ENCODE assay signal across 8 mouse cellular contexts in genomic region chr1:60566631-60567311, GRCm38 (mm10). TPM values are rescaled to one million over a fixed set of nuclear protein-coding genes. Genes with fewer than 3 reads are reported as not detected.
DNase-seq lines count a peak whose midpoint lies in the region; ATAC-seq and TF ChIP-seq lines count a peak whose summit lies in the region.

Raph1 (minus strand) TSS chr1:60567104.

- TF ChIP-seq POLR2A in bone marrow macrophage, adult 2 months (IDR thresholded peaks at IDR 0.05; ENCODE audit: borderline replicate concordance, low read depth, low read length) = no peak
- peak; percentile 80 for TF ChIP-seq POLR2A in embryonic fibroblast, embryonic 13.5 days (IDR thresholded peaks at IDR 0.05; ENCODE audit: low read depth, low read length)
- TF ChIP-seq POLR2A in liver, adult 2 months (IDR thresholded peaks at IDR 0.05; ENCODE audit: extremely low read depth, insufficient read depth, low read length) = peak; percentile 94
- peak; percentile 57 for TF ChIP-seq POLR2A in myocyte (IDR thresholded peaks at IDR 0.05; ENCODE audit: insufficient read length, low read depth)

- DNase-seq in 416B (ENCODE audit: low read depth) = peak; percentile 73
- peak; percentile 92 for DNase-seq in kidney, postnatal 0 days (ENCODE audit: low spot score)
- DNase-seq in liver, adult 2 months (ENCODE audit: extremely low read depth, low read depth, low spot score) = peak; percentile 63
- DNase-seq in splenic B cell, adult 2 months (ENCODE audit: low read depth, low spot score) = peak; percentile 47

- peak within 1 kb of the TSS; percentile 76 for H3K4me2 ChIP-seq in heart, embryonic 12.5 days
- H3K4me2 ChIP-seq in kidney, postnatal 0 days (ENCODE audit: low read length) = peak within 1 kb of the TSS; percentile 85
- H3K4me2 ChIP-seq in myocyte (ENCODE audit: low read depth) = peak within 1 kb of the TSS; percentile 89

- H3K4me1 ChIP-seq in bone marrow macrophage, adult 2 months (ENCODE audit: control insufficient read depth, insufficient read depth, low read length) = peaks cover 4% of the 10 kb centered on the region
- no peaks in the 10 kb centered on the region for H3K4me1 ChIP-seq in embryonic fibroblast, embryonic 13.5 days (ENCODE audit: control insufficient read depth, insufficient read depth, low read length)
- peaks cover 12% of the 10 kb centered on the region for H3K4me1 ChIP-seq in heart, embryonic 12.5 days (replicated peaks)
- H3K4me1 ChIP-seq in kidney, postnatal 0 days (replicated peaks; ENCODE audit: insufficient read depth, low read length) = 0 out of 2 replicates have a peak, but pooled peaks cover 3% of the 10 kb centered on the region
- peaks cover 14% of the 10 kb centered on the region for H3K4me1 ChIP-seq in liver, adult 2 months (ENCODE audit: control insufficient read depth, insufficient read depth, low read length)

- no peaks in the 10 kb centered on the region for H3K9me3 ChIP-seq in heart, embryonic 12.5 days (replicated peaks)
- no peaks in the 10 kb centered on the region for H3K9me3 ChIP-seq in kidney, postnatal 0 days (replicated peaks; ENCODE audit: low read length)

- peak within 1 kb of the TSS; percentile 81 for H3K4me3 ChIP-seq in bone marrow macrophage, adult 2 months (ENCODE audit: insufficient read depth, low read length)
- H3K4me3 ChIP-seq in embryonic fibroblast, embryonic 13.5 days (ENCODE audit: insufficient read depth, low read length) = peak within 1 kb of the TSS; percentile 96
- H3K4me3 ChIP-seq in heart, embryonic 12.5 days = peak within 1 kb of the TSS; percentile 88
- peak within 1 kb of the TSS; percentile 90 for H3K4me3 ChIP-seq in kidney, postnatal 0 days (replicated peaks; ENCODE audit: low read depth, low read length)
- H3K4me3 ChIP-seq in liver, adult 2 months (ENCODE audit: insufficient read depth, low read depth, low read length) = peak within 1 kb of the TSS; percentile 99
- peak within 1 kb of the TSS; percentile 49 for H3K4me3 ChIP-seq in myocyte

- no peaks in the 10 kb centered on the region for H3K27me3 ChIP-seq in heart, embryonic 12.5 days (replicated peaks)
- H3K27me3 ChIP-seq in kidney, postnatal 0 days (ENCODE audit: insufficient read depth, low read length) = no peaks in the 10 kb centered on the region
- no peaks in the 10 kb centered on the region for H3K27me3 ChIP-seq in liver, adult 2 months (ENCODE audit: control insufficient read depth, insufficient read depth, low read length)
- H3K27me3 ChIP-seq in myocyte (ENCODE audit: control insufficient read depth, insufficient read depth, insufficient read length) = no peaks in the 10 kb centered on the region
- peaks cover 4% of the 10 kb centered on the region for H3K27me3 ChIP-seq in splenic B cell, adult 2 months (ENCODE audit: control insufficient read depth, insufficient read depth, low read length, poor library complexity, severe bottlenecking)

- H3K9ac ChIP-seq in heart, embryonic 12.5 days = peak within 1 kb of the TSS; percentile 99
- H3K9ac ChIP-seq in kidney, postnatal 0 days (ENCODE audit: low read depth, low read length) = peak within 1 kb of the TSS; percentile 94
- H3K9ac ChIP-seq in liver, adult 2 months (ENCODE audit: low read depth, low read length) = peak within 1 kb of the TSS; percentile 100

- peaks cover 6% of the 10 kb centered on the region; the same call in 1 of the 2 replicates for H3K36me3 ChIP-seq in heart, embryonic 12.5 days
- H3K36me3 ChIP-seq in kidney, postnatal 0 days (ENCODE audit: insufficient read depth, low read length) = 0 out of 2 replicates have a peak, but pooled peaks cover 5% of the 10 kb centered on the region
- no peaks in the 10 kb centered on the region for H3K36me3 ChIP-seq in liver, adult 2 months (ENCODE audit: control insufficient read depth, insufficient read depth, low read length)
- no peaks in the 10 kb centered on the region for H3K36me3 ChIP-seq in myocyte (ENCODE audit: control insufficient read depth, insufficient read depth)
- no peaks in the 10 kb centered on the region for H3K36me3 ChIP-seq in splenic B cell, adult 2 months (ENCODE audit: control insufficient read depth, insufficient read depth, low read length, poor library complexity, severe bottlenecking)

- peak; percentile 98 for ATAC-seq in heart, embryonic 12.5 days (ENCODE audit: insufficient number of reproducible peaks, low FRiP score)
- peak; percentile 97 for ATAC-seq in kidney, postnatal 0 days (replicated peaks; ENCODE audit: low FRiP score, low read depth)

- under 1% methylated on average over 74 of the region's 92 CpGs for WGBS in heart, embryonic 12.5 days
- WGBS in kidney, postnatal 0 days = under 1% methylated on average over 46 of the region's 92 CpGs
- WGBS in liver, adult 2 months = 4% methylated on average over 90 of the region's 92 CpGs

- peak within 1 kb of the TSS; percentile 71 for H3K27ac ChIP-seq in bone marrow macrophage, adult 2 months (ENCODE audit: insufficient read depth, low read depth, low read length)
- peak within 1 kb of the TSS; percentile 98 for H3K27ac ChIP-seq in embryonic fibroblast, embryonic 13.5 days (ENCODE audit: insufficient read depth, low read length)
- H3K27ac ChIP-seq in heart, embryonic 12.5 days (ENCODE audit: poor library complexity, severe bottlenecking) = peak within 1 kb of the TSS; percentile 98
- H3K27ac ChIP-seq in kidney, postnatal 0 days = peak within 1 kb of the TSS; percentile 95
- peak within 1 kb of the TSS; percentile 99 for H3K27ac ChIP-seq in liver, adult 2 months (replicated peaks; ENCODE audit: insufficient read depth, low read depth, low read length)

- no peak for TF ChIP-seq CTCF in bone marrow macrophage, adult 2 months (IDR thresholded peaks at IDR 0.05; ENCODE audit: low read depth, low read length)
- TF ChIP-seq CTCF in embryonic fibroblast, embryonic 13.5 days (IDR thresholded peaks at IDR 0.05; ENCODE audit: borderline replicate concordance, insufficient read depth, low read length) = no peak
- TF ChIP-seq CTCF in kidney, postnatal 0 days (IDR thresholded peaks at IDR 0.05; ENCODE audit: low read depth) = no peak
- TF ChIP-seq CTCF in liver, adult 2 months (IDR thresholded peaks at IDR 0.05; ENCODE audit: low read depth, low read length) = peak; percentile 10; the same call in 1 of the 2 replicates

- H3K79me2 ChIP-seq in liver, adult 2 months (ENCODE audit: control insufficient read depth, insufficient read depth, low read length) = peaks cover 20% of the 10 kb centered on the region; the same call in 1 of the 2 replicates
- H3K79me2 ChIP-seq in myocyte (ENCODE audit: control insufficient read depth, insufficient read depth) = peaks cover 42% of the 10 kb centered on the region

- peak within 1 kb of the TSS; percentile 89 for H3ac ChIP-seq in myocyte (ENCODE audit: control insufficient read depth, insufficient read length)

TF ChIP-seq in myocyte, 11 proteins besides CTCF, POLR2A, EP300 and RAD21:
- no peak for TF ChIP-seq USF1 (IDR thresholded peaks at IDR 0.05; ENCODE audit: low read depth)
- no peak for TF ChIP-seq SRF (IDR thresholded peaks at IDR 0.05; ENCODE audit: control insufficient read depth, insufficient read length, low read depth)
- TF ChIP-seq E2F4 (IDR thresholded peaks at IDR 0.05; ENCODE audit: insufficient read depth) = no peak
- TF ChIP-seq TCF3 (IDR thresholded peaks at IDR 0.05; ENCODE audit: insufficient read length, low read depth) = peak; percentile 11
- no peak for TF ChIP-seq REST (IDR thresholded peaks at IDR 0.05; ENCODE audit: insufficient read depth, insufficient read length)
- TF ChIP-seq POLR2AphosphoS2 (IDR thresholded peaks at IDR 0.05; ENCODE audit: insufficient read length, low read depth) = peak; percentile 33
- TF ChIP-seq TCF12 (IDR thresholded peaks at IDR 0.05; ENCODE audit: insufficient read depth, poor library complexity, severe bottlenecking) = no peak
- TF ChIP-seq MYOG (IDR thresholded peaks at IDR 0.05; ENCODE audit: control insufficient read depth in 1 of 3, insufficient read depth in 1 of 3, insufficient read length in 2 of 3, low read depth in 2 of 3) = peak in 1 of 3 experiments; percentile 21
- TF ChIP-seq CEBPB (IDR thresholded peaks at IDR 0.05; ENCODE audit: insufficient read depth, poor library complexity, severe bottlenecking) = no peak
- TF ChIP-seq MYOD1 (IDR thresholded peaks at IDR 0.05; ENCODE audit: control insufficient read depth in 1 of 3, insufficient read length in 2 of 3, low read depth in 2 of 3) = peak in 1 of 3 experiments; percentile 34
- TF ChIP-seq MAX (IDR thresholded peaks at IDR 0.05; ENCODE audit: low read depth) = no peak

RNA-seq across cellular contexts. Expression of gene Raph1, which starts in this region (rescaled TPM):
- polyA plus RNA-seq in bone marrow macrophage, adult 2 months (2012; ENCODE audit: insufficient read depth, insufficient read length, missing spikeins) = 45.4 and 67.6 TPM in 2 replicates
- polyA plus RNA-seq in embryonic fibroblast, embryonic 13.5 days (2011; ENCODE audit: insufficient read length, low read depth, missing spikeins) = 43.5 and 88.2 TPM in 2 replicates
- 72.9 and 76.5 TPM in 2 replicates for polyA plus RNA-seq in heart, embryonic 12.5 days (2016; fragmentation: Nextera tagmentation; extraction: Ambion mirVana)
- polyA plus RNA-seq in kidney, postnatal 0 days (2015; fragmentation: Nextera tagmentation; extraction: Ambion mirVana) = 20.3 and 21.6 TPM in 2 replicates
- total RNA-seq in liver, adult 2 months (2014; rRNA removed) = 72.6 and 86.1 TPM in 2 replicates
- 13.9 and 18.5 TPM in 2 replicates for polyA plus RNA-seq in liver, adult 2 months (2012; rRNA removed)
- polyA plus RNA-seq in myocyte (2012; fragmentation: generic; extraction: Trizol) = 7.4 TPM

Comparison
In these comparisons a context has a peak if more than half of its experiments do, and no peak if none do; other contexts are left out.
1. Peak in every context shown above with its lines: DNase-seq, ATAC-seq, H3K4me3 ChIP-seq and H3K27ac ChIP-seq.
2. H3K4me3 ChIP-seq: peak in every context shown above with its lines; median percentile 99 in liver, adult 2 months; 96 in embryonic fibroblast, embryonic 13.5 days; 90 in kidney, postnatal 0 days; 88 in heart, embryonic 12.5 days; 81 in bone marrow macrophage, adult 2 months; 49 in myocyte.